Mouse (Mus musculus): ENCODE measurements around the gene Il1r1.

- TF ChIP-seq POLR2A (IDR thresholded peaks at IDR 0.05; ENCODE audit: borderline replicate concordance, control insufficient read depth, low read depth, low read length) (no peak), CTCF (IDR thresholded peaks at IDR 0.05; ENCODE audit: control insufficient read depth, insufficient read depth, low read length) (no peak)
These were observed 59.1 kb downstream of the Il1r1 start for GRCm38 (mm10) chr1:40283995-40284394.
